Mouse (Mus musculus): Measurements from ENCODE around the gene Gnaz.

Gnaz gene

GRCm38 (mm10) chr10:74973026-74973425 lies 6.0 kb downstream of the Gnaz start:
- DNase-seq: no peak

DNA sequence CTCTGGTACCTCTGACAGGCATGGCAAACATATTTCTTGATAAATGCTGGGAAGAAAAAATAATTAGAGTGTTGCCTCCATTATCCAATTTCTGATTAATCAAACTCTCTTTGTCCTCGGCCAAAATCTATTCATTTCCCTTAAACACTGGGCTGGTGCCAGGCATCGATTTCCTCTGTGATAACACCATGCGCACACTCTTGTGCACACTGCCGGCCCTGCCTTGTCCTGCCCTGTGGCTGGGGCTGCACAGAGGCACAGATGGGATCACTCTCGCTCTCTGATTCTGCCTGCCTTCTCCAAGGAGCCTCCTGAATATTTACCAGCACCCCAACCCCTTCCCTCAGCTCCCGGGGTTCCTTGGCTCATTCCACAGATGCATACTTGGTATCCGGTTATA lies 8.6 kb downstream of the Gnaz start:
- no peak for DNase-seq

GRCm38 (mm10) chr10:74976429-74976828 lies 9.5 kb downstream of the Gnaz start:
- DNase-seq: no peak

- no peak for DNase-seq
These were observed 11.1 kb downstream of the Gnaz start for GRCm38 (mm10) chr10:74978056-74978455.

DNA sequence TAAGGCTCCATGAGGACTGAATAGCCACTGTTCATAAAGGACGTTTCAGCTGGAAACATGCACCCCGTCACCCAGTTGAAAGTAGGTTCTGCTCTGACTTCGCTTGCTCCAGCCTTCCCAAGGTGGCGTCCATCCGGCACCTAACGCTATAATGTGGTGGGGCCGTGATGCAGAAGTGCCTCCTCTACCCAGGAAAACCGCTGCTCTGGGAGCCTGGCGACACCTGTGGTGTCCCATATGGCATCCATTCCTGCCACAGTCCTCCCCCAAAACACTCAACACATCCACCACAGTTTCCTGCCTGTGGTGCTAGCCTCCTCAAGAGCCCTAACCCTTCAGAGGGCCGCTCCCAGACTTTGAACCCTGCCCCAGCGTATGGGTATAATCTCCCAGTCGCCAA lies 14.2 kb downstream of the Gnaz start:
- DNase-seq: no peak

GRCm38 (mm10) chr10:74983176-74983575 lies 16.2 kb downstream of the Gnaz start:
- DNase-seq: no peak

- DNase-seq: no peak
These were observed 20.9 kb downstream of the Gnaz start for GRCm38 (mm10) chr10:74987698-74988470.

- DNase-seq: no peak
These were observed 22.8 kb downstream of the Gnaz start for GRCm38 (mm10) chr10:74989814-74990213.

DNA sequence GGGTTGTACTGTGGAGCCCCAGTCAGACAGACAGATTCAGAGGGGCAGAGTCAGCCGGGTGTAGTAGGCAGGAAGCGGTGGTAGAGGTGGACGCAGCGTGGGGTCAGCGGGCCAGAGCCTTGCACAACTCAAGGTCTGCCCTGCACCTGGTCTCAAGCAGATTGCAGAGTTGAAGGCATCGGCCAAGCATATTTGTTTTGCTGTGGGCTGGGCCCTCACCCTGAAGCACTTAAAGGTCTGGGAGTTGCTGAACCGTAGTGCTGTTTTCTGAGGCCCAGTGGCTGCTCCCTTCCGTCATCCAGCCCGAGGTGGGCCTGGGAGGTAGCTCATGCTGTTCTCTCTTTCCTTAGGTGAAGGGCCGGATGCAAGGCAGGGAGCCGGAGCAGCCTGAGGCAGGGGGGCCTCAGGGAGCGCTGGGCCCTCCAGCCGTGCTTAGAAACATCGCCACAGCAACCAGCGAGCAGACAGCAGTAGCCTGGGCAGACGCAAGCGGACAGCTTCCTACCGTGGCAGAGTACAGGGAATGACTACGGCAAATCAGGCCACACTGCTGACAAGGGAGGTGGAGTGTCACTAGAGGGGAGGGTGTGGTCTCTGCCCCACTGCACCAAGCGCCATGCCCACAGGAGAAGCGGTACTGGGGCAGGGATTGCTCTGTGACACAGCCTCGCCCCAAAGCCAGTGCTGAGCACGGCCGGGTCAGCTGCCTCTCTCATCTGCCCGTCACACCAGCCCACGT lies 23.8 kb downstream of the Gnaz start:
- DNase-seq: no peak

- no peak for DNase-seq
These were observed 27.9 kb downstream of the Gnaz start for GRCm38 (mm10) chr10:74994863-74995262.

DNA sequence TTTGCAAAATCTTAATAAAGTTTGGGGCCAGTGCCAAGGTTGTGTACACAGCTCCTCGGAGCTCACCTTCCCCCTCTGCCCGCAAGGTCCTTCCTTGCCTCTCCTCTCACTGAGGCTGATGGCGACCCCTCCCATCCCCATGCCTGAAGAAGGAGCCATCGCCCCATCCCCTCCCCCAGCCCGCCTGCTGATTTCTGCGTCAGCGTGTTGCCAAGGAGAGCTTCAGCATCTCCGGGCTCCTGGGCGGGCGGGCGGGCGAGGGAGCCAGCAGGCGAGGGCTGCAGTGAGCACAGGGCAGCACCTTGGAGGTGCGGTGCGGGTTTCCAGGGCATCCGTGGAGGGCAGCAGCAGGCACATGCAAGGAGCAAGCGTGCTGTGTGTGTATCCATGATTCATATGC lies 28.4 kb downstream of the Gnaz start:
- no peak for DNase-seq

- DNase-seq: no peak
These were observed 34.4 kb downstream of the Gnaz start for GRCm38 (mm10) chr10:75001391-75001790.

DNA sequence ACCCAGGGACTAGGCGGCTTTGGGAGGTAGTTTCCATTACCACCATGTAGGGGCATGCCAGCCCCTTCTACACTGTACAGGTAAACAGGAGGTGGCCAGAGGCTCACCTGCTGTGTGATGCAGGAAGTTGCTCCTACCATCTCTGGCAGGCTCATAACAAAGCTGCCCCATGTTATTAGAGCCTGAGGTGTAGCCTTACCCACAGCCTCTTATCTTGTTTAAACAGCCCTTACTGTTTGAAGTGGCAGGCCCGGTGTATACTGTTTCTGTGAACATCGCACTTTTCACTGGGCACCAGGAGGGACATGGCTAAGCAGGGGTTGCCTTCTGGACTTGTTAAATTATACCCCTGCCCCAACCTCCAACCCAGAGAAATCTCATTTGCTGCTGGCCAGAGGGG lies 37.1 kb downstream of the Gnaz start:
- DNase-seq: no peak

GRCm38 (mm10) chr10:75006889-75007662 lies 40.1 kb downstream of the Gnaz start:
- peak; percentile 69 for DNase-seq

- peak; percentile 45 for DNase-seq
These were observed 43.7 kb downstream of the Gnaz start for GRCm38 (mm10) chr10:75010704-75011103.

DNA sequence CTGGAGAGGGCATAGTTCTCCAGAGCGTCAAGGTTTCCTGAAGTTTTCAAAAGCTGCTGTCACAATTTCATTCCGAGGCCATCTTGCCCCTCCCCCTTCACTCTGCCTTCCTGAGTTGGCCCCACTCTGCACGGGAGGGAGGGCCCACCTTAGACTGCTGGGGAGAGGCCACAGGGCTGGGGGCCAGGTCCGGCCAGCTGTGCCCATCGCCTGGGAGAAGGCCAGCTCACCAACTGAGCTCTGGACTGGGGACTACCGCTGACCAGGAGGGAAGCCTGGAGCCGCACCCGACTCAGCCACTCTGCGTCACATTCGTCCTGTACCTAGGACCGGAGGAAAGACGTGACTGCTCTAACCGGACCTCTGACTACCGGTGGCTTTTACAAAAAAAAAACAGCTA lies 48.5 kb downstream of the Gnaz start:
- DNase-seq: no peak

DNA sequence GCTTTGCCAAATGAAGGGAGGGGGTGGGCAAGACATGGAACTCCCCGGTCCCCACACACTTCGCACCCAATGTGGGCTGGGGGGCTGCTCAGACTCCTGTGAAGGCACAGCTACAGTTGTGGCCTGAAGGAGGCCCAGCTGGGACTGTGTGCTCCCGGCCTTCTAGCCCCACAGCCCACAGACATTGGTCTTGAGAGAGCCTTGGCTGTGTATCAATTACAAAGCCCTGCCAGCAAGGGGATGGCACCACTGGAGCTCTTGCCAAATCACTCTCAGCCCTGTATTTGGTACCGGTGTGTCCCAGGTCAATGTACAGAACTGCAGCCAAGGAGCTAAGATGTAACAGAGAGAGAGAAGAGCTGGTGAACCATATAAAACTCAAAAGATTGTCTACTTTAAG lies 49.5 kb downstream of the Gnaz start:
- DNase-seq: no peak

DNA sequence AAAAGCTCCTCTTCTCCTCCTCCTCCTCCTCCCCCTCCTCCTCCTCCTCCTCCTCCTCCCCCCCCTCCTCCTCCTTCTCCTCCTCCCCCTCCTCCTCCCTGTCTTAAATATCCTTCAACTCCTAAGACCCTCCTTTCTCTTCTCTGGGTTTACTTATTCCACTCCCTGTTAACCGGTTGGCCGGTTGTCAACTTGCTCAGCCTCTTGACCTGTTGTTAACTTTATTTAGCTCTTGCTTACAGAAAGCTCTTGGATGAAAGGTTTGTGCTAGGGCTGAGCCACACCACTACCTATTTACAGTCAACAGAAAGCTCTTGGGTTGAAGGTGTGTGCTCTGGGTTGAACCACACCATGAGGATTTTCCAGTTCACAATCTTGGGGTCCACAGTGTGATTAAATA lies 53.3 kb downstream of the Gnaz start:
- no peak for DNase-seq

- DNase-seq: peak; percentile 49
These were observed 54.2 kb downstream of the Gnaz start for GRCm38 (mm10) chr10:75021138-75021537.

GRCm38 (mm10) chr10:75026491-75026890 lies 59.5 kb downstream of the Gnaz start:
- no peak for DNase-seq

DNA sequence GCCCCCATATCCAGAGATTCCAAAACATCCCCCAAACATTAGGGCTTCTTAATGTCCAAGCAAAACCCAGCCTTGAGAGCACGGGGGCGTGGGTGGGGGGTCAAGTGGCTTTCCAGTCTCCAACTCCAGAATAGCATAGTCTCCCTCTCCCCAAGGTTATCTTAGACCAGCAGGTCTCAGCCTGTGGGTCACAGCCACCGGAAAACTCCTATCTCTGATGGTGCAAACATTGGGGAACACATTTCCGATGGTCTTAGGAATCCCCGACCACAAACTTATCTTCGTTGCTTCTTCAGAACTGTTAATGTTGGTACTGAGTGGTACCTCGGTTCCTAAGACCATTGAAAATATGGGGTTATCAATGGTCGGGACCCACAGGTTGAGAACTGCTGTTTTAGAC lies 61.8 kb downstream of the Gnaz start:
- no peak for DNase-seq

- DNase-seq: no peak
These were observed 62.7 kb downstream of the Gnaz start for GRCm38 (mm10) chr10:75029677-75030076.

DNA sequence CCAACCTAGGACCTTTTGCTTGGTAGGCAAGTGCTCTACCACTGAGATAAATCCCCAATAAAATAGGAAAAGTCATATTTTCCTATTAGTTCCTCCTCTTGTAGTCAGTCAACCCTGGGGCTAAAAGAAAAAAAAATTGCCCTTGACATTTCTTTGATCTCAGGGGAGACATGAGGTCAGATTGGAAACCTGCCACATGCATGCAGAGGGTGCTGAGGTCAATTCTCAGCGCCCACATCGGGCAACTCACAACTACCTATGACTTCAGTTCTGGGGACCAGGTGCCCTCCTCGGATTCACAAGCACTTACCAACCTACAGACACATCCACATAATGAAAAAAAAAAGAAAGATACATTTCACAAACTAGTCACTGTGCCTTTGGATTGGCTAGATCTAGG lies 63.3 kb downstream of the Gnaz start:
- no peak for DNase-seq
